Mouse (Mus musculus) monocyte, adult 5-6 weeks (primary cell): ENCODE results near the gene Sash1. TPM values are rescaled to one million over a fixed set of nuclear protein-coding genes. Genes with fewer than 3 reads are reported as not detected.

Experiments
- ATAC-seq: fragments of 153-309, 156-312 bp; replicated peaks from 2 replicates; pipeline ENCODE4 v1.8.0; 2017; ENCODE audit warnings: mild to moderate bottlenecking; ENCODE audit not compliant: low TSS enrichment, insufficient number of reproducible peaks, severe bottlenecking, poor library complexity, low FRiP score
- total RNA-seq: library from RNA; stranded (forward); fragments of 200-1000, 200-491, 200-594 nt; gene quantifications from 3 replicates; pipeline ENCODE4 v1.2.3, GENCODE M21; 2017

Gene Sash1
- total RNA-seq, 1 experiment from 2014 or later, result 4.5 TPM

GRCm38 (mm10) chr10:8871935-8872334 lies 13.9 kb downstream of the Sash1 start:
- ATAC-seq, result no peak

- ATAC-seq, result no peak
Observed at GRCm38 (mm10) chr10:8870368-8870767, 15.5 kb downstream of the Sash1 start.

GRCm38 (mm10) chr10:8866062-8866642 lies 19.7 kb downstream of the Sash1 start:
- no peak for ATAC-seq

- no peak for ATAC-seq
Observed at GRCm38 (mm10) chr10:8860655-8861054, 25.2 kb downstream of the Sash1 start.

GRCm38 (mm10) chr10:8858718-8859117 lies 27.2 kb downstream of the Sash1 start:
- ATAC-seq, result 0 out of 2 replicates have a peak, but pooled peaks have one; percentile 35

- no peak for ATAC-seq
Observed at GRCm38 (mm10) chr10:8856942-8857341, 28.9 kb downstream of the Sash1 start.

- ATAC-seq, result no peak
Observed at GRCm38 (mm10) chr10:8853326-8853725, 32.5 kb downstream of the Sash1 start.

- ATAC-seq, result no peak
Observed at GRCm38 (mm10) chr10:8851625-8852024, 34.2 kb downstream of the Sash1 start.

GRCm38 (mm10) chr10:8847974-8848373 lies 37.9 kb downstream of the Sash1 start:
- no peak for ATAC-seq

GRCm38 (mm10) chr10:8846258-8846657 lies 39.6 kb downstream of the Sash1 start:
- ATAC-seq, result no peak

GRCm38 (mm10) chr10:8845230-8845770 lies 40.6 kb downstream of the Sash1 start:
- ATAC-seq, result no peak

GRCm38 (mm10) chr10:8839956-8840355 lies 45.9 kb downstream of the Sash1 start:
- no peak for ATAC-seq

- ATAC-seq, result peak; percentile 43; the same call in 1 of the 2 replicates
Observed at GRCm38 (mm10) chr10:8833816-8834464, 51.9 kb downstream of the Sash1 start.

- ATAC-seq, result no peak
Observed at GRCm38 (mm10) chr10:8826303-8826702, 59.6 kb downstream of the Sash1 start.

GRCm38 (mm10) chr10:8825874-8826273 lies 60.0 kb downstream of the Sash1 start:
- ATAC-seq, result no peak

- no peak for ATAC-seq
Observed at GRCm38 (mm10) chr10:8818066-8818465, 67.8 kb downstream of the Sash1 start.

- ATAC-seq, result no peak
Observed at GRCm38 (mm10) chr10:8813984-8814578, 71.8 kb downstream of the Sash1 start.

- ATAC-seq, result no peak
Observed at GRCm38 (mm10) chr10:8813259-8813658, 72.6 kb downstream of the Sash1 start.

- ATAC-seq, result no peak
Observed at GRCm38 (mm10) chr10:8812807-8813206, 73.1 kb downstream of the Sash1 start.
